Mouse (Mus musculus): ENCODE data around the gene Mgst2. TPM values are rescaled to one million over a fixed set of nuclear protein-coding genes. Genes with fewer than 3 reads are reported as not detected.
A peak's percentile ranks its signal among the peaks of the same experiment; 100 is the strongest.

Gene Mgst2
- polyA plus RNA-seq, 1 experiment = 4.1 TPM

DNA sequence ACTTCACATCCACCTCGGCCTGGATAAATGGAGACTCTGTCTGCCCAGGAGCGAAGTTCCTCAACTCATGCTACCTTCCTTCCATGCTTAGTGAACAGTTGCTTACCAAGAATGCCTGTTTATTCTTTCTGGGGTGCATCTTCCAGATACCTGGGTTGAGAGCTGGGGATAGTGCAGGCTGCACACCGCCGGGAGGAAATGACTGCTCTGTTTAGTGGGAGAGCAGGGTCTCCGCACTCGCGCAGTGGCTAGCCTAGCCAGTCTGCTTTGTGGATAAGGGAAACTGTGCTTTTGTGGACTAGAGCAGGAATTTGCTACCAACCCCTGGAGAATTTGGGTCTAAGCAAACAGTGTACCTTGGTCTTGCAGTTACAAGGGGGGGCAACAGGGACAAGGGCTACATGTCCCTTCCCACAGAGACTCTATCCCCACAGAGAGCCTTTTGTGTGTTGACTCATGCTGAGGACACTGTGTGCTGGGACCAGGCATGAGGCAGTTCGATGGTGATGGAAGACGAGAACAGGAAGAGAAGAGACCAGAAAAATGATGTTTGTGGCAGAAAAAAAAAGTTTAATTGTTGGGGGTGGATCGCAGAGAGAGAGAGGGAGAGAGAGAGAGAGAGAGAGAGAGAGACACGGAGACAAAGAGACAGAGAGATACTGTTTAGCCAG lies 1.9 kb downstream of the Mgst2 start:
- 27% methylated on average over 11 of the region's 11 CpGs for WGBS
- DNase-seq (ENCODE audit: low read depth in 1 of 2, low spot score in 2 of 2) = no peak

DNA sequence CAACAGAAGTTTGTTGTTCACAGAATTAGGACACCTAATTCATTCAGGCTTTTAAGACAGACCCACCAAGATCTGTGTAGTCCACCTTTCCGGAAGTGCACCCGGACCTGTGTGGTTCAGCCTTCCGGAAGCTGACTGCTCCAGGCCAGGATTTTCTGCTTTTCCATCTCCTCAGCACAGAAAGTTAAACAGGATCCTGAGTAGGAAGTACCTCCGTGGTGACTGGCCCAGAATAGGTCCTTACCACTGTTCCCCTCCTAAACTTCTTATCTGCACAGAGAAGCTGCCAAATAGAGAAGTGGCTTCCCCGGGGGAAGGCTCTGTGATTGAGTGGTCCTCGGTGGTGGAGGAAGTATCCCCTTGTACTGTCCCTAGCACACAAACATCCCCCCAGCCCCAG lies 2.4 kb downstream of the Mgst2 start:
- Histone ChIP-seq H3K4me3 (ENCODE audit: extremely low read depth, insufficient read depth, insufficient read length) (peak overlapping the region; percentile 51; the same call in 1 of the 2 replicates), H3K27me3 (ENCODE audit: control insufficient read depth, insufficient read depth, low read length) (no peaks in the 10 kb centered on the region), H3K27ac (ENCODE audit: insufficient read depth, low read length) (peak overlapping the region; percentile 67), H3K4me1 (ENCODE audit: control insufficient read depth, insufficient read depth, insufficient read length) (peaks cover 14% of the 10 kb centered on the region; the same call in 1 of the 2 replicates), H3K36me3 (ENCODE audit: control insufficient read depth, insufficient read depth, low read length) (no peaks in the 10 kb centered on the region)
- TF ChIP-seq CTCF (IDR thresholded peaks at IDR 0.05; ENCODE audit: extremely low read depth, insufficient read depth, insufficient read length, insufficient replicate concordance) = no peak
- TF ChIP-seq POLR2A (IDR thresholded peaks at IDR 0.05; ENCODE audit: low read depth, low read length) = no peak
- peak in 1 of 2 experiments; percentile 20 for DNase-seq (ENCODE audit: low read depth in 1 of 2, low spot score in 2 of 2)
- WGBS = 6% methylated on average over 6 of the region's 6 CpGs

More for the DNA sequence above, 1.9 kb downstream of the Mgst2 start:
- H3K4me3 ChIP-seq (ENCODE audit: extremely low read depth, insufficient read depth, insufficient read length) = peak overlapping the region; percentile 51
- H3K27me3 ChIP-seq (ENCODE audit: control insufficient read depth, insufficient read depth, low read length) = no peaks in the 10 kb centered on the region
- peaks cover 14% of the 10 kb centered on the region; the same call in 1 of the 2 replicates for H3K4me1 ChIP-seq (ENCODE audit: control insufficient read depth, insufficient read depth, insufficient read length)
- no peaks in the 10 kb centered on the region for H3K36me3 ChIP-seq (ENCODE audit: control insufficient read depth, insufficient read depth, low read length)
- TF ChIP-seq POLR2A (IDR thresholded peaks at IDR 0.05; ENCODE audit: low read depth, low read length) = no peak
- no peak for TF ChIP-seq CTCF (IDR thresholded peaks at IDR 0.05; ENCODE audit: extremely low read depth, insufficient read depth, insufficient read length, insufficient replicate concordance)
- peak overlapping the region; percentile 67 for H3K27ac ChIP-seq (ENCODE audit: insufficient read depth, low read length)

DNA sequence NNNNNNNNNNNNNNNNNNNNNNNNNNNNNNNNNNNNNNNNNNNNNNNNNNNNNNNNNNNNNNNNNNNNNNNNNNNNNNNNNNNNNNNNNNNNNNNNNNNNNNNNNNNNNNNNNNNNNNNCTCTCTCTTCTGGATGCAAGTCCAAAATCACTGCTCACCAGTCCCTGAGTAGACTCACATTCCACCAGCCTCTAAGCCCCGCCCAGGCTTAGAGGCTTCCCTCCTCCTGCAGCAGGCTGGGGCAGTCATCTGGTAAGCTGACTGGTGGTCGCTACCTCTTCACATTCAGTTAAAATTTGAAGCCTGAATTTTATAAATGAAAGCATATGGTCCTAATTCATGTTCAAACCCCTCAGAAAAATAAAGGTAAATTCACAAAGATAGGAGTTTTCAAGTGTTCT lies 8.4 kb downstream of the Mgst2 start:
- TF ChIP-seq CTCF (IDR thresholded peaks at IDR 0.05; ENCODE audit: extremely low read depth, insufficient read depth, insufficient read length, insufficient replicate concordance) (no peak), POLR2A (IDR thresholded peaks at IDR 0.05; ENCODE audit: low read depth, low read length) (no peak)
- DNase-seq (ENCODE audit: low read depth in 1 of 2, low spot score in 2 of 2) = no peak
- 94% methylated on average over 2 of the region's 2 CpGs for WGBS

DNA sequence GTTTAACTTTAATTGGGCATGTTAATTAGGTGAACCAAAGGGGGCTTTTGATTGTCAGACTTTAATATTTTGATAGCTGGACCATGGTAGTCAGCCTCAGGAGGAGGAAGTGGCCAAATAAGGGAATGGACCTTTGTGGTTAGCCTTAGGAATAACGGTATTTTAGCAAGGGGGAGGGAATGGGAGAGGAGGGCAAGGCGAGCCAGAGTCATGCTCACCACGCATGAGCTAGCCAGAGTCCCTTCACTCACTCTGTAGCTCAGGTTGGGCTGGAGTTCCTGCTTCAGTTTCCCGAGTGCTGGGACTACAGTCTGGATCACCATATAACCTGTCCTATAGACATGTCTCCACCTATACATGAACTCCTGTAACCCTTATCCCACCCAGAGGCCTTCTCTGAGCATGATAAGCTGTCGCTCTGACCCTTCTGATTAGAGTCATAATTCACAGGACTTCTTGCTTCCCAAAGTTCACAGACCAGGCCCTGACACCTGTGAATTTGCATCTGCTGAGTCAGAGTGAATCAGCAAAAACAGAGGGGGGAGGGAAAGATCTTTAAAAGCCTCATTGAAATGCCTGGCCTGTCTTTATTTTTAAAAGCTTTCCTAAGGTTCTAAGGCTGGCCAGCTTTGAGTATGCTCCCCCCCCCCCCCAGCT lies 10.4 kb downstream of the Mgst2 start:
- DNase-seq (ENCODE audit: low read depth in 1 of 2, low spot score in 2 of 2) = no peak
- Histone ChIP-seq H3K36me3 (ENCODE audit: control insufficient read depth, insufficient read depth, low read length) (no peaks in the 10 kb centered on the region), H3K27ac (ENCODE audit: insufficient read depth, low read length) (no peak overlapping the region), H3K4me3 (ENCODE audit: extremely low read depth, insufficient read depth, insufficient read length) (no peak overlapping the region), H3K4me1 (ENCODE audit: control insufficient read depth, insufficient read depth, insufficient read length) (no peaks in the 10 kb centered on the region), H3K27me3 (ENCODE audit: control insufficient read depth, insufficient read depth, low read length) (no peaks in the 10 kb centered on the region)
- 66% methylated on average over 5 of the region's 5 CpGs for WGBS
- no peak for TF ChIP-seq CTCF (IDR thresholded peaks at IDR 0.05; ENCODE audit: extremely low read depth, insufficient read depth, insufficient read length, insufficient replicate concordance)
- TF ChIP-seq POLR2A (IDR thresholded peaks at IDR 0.05; ENCODE audit: low read depth, low read length) = no peak

More for the DNA sequence above, 8.4 kb downstream of the Mgst2 start:
- Histone ChIP-seq H3K27me3 (ENCODE audit: control insufficient read depth, insufficient read depth, low read length) (no peaks in the 10 kb centered on the region), H3K27ac (ENCODE audit: insufficient read depth, low read length) (no peak overlapping the region), H3K4me3 (ENCODE audit: extremely low read depth, insufficient read depth, insufficient read length) (no peak overlapping the region), H3K4me1 (ENCODE audit: control insufficient read depth, insufficient read depth, insufficient read length) (no peaks in the 10 kb centered on the region), H3K36me3 (ENCODE audit: control insufficient read depth, insufficient read depth, low read length) (no peaks in the 10 kb centered on the region)

DNA sequence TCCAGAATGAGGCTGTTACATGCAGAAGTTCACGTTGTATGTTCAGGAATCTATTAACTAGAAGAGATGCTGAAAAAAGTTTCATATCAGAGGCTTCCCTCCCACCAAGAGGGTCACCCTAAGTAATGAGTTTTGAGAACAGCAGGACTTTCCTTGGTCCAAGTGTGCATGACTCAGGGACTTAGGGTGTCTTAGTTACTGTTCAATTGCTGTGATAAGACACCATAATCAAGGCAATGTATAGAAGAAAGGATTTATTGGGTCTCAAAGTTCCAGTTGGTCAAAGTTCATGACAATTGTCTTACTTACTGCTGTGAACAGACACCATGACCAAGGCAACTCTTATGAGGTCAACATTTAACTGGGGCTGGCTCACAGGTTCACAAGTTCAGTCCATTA lies 10.9 kb downstream of the Mgst2 start:
- Histone ChIP-seq H3K27me3 (ENCODE audit: control insufficient read depth, insufficient read depth, low read length) (no peaks in the 10 kb centered on the region), H3K4me1 (ENCODE audit: control insufficient read depth, insufficient read depth, insufficient read length) (no peaks in the 10 kb centered on the region), H3K27ac (ENCODE audit: insufficient read depth, low read length) (no peak overlapping the region), H3K36me3 (ENCODE audit: control insufficient read depth, insufficient read depth, low read length) (no peaks in the 10 kb centered on the region), H3K4me3 (ENCODE audit: extremely low read depth, insufficient read depth, insufficient read length) (no peak overlapping the region)
- TF ChIP-seq POLR2A (IDR thresholded peaks at IDR 0.05; ENCODE audit: low read depth, low read length) (no peak), CTCF (IDR thresholded peaks at IDR 0.05; ENCODE audit: extremely low read depth, insufficient read depth, insufficient read length, insufficient replicate concordance) (no peak)
- no peak for DNase-seq (ENCODE audit: low read depth in 1 of 2, low spot score in 2 of 2)
- WGBS = 61% methylated on average over 1 of the region's 1 CpGs

DNA sequence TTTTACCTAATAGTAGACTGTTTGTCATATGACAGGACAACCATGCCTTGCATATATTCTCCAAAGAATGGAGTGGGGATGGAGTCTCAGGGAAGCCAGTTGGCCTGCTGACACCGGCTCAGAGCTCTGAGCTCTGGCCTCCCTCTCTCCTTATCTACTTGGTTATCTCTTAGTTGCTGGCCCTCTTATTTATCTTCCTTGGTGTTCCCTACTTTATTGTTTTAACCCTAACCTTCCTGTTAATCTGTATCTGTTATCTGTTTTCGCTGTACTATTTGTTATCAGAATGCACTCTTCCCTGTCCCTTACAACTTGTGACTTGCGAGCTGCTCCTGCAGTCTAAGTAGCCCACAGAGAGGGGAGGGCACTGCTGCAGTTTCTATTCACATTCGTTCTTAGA lies 12.5 kb downstream of the Mgst2 start:
- no peak overlapping the region for H3K27ac ChIP-seq (ENCODE audit: insufficient read depth, low read length)
- no peaks in the 10 kb centered on the region for H3K4me1 ChIP-seq (ENCODE audit: control insufficient read depth, insufficient read depth, insufficient read length)
- H3K27me3 ChIP-seq (ENCODE audit: control insufficient read depth, insufficient read depth, low read length) = no peaks in the 10 kb centered on the region
- H3K36me3 ChIP-seq (ENCODE audit: control insufficient read depth, insufficient read depth, low read length) = no peaks in the 10 kb centered on the region
- TF ChIP-seq POLR2A (IDR thresholded peaks at IDR 0.05; ENCODE audit: low read depth, low read length) = no peak
- no peak for DNase-seq (ENCODE audit: low read depth in 1 of 2, low spot score in 2 of 2)
- no peak overlapping the region for H3K4me3 ChIP-seq (ENCODE audit: extremely low read depth, insufficient read depth, insufficient read length)
- 85% methylated on average over 4 of the region's 4 CpGs for WGBS

Data from spleen, adult 2 months (tissue).